Mouse (Mus musculus): Measurements from ENCODE around the gene Tmem202. TPM values are rescaled to one million over a fixed set of nuclear protein-coding genes. Genes with fewer than 3 reads are reported as not detected.

The Tmem202 gene
- polyA plus RNA-seq (2021; fragmentation: Nextera tagmentation), result 5.3 and 5.5 TPM in 2 replicates
- long read RNA-seq, experiment 1, transcript Tmem202-202 (4 exons, 1,126 nt), result major isoform, 8 of 10 reads
- long read RNA-seq, experiment 1, partial matches to known transcripts, result 0 of 10 reads
- long read RNA-seq, experiment 1, other reads (novel, unspliced or antisense), result 2 of 10 reads
- long read RNA-seq, experiment 2, transcript Tmem202-202 (4 exons, 1,126 nt), result major isoform, 11 of 12 reads
- long read RNA-seq, experiment 2, partial matches to known transcripts, result 0 of 12 reads
- long read RNA-seq, experiment 2, other reads (novel, unspliced or antisense), result 1 of 12 reads

DNA sequence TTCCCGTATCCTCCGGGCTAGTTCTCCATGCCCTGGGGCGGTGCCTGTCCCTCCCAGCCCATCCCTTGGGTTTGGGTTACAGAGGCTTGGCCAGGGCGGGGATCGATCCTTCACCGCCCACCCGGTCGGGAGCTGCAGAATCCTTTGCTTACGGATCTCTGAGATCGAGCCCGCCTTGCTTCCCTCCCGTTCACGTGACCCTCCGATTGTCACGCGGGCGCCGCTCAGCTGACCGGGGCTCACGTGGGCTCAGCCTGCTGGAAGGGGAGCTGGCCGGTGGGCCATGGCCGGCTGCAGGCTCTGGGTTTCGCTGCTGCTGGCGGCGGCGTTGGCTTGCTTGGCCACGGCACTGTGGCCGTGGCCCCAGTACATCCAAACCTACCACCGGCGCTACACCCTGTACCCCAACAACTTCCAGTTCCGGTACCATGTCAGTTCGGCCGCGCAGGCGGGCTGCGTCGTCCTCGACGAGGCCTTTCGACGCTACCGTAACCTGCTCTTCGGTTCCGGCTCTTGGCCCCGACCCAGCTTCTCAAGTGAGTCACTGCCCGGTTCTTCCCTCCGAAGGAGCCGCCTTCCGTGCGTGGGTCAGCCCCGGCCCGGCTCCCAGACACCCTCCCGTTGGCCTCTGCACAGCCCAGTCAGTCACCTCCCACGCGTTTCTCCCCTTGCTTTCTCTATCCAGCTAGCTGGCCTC, at the start of gene Tmem202, which contains the start of gene Hexa:
Gene Tmem202 (minus strand): TSS at position 407 of the 697 bp plus-strand sequence.
Gene Hexa (plus strand): TSS at position 100 of the 697 bp plus-strand sequence.

GRCm38 (mm10) chr9:59577844-59578504, 38.3 kb upstream of the Tmem202 start, which contains the start of gene Celf6:
Celf6 (plus strand) TSS chr9:59577917.

DNA sequence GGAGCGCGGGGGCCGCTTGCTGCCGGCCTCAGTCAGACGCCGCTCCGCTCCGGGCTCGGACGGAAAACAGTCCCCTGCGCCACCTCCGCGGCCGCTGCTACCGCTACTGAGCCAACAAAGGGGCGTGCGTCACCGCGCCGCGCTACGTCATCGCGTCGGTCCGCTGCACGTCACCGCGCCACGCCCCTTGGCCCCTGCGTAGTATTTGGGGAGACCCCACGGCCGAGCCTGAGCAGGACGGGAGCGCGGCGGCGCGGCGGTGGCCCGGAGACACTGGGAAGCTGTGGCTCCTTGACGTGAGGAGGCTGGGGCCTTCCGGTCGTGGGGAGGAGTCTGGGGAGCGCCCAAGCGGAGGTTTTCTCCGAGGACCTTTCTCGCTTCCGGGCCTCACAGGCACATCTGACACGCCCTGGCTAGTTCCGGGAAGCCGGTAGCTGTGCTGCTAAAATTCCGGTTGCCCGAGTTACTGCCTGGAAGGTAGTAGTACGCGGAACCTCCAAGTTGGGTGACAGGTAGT, 53.0 kb downstream of the Tmem202 start, which contains the start of gene Arih1:
Gene Arih1 (minus strand): TSS at position 70 of the 517 bp plus-strand sequence.

Other genes starting within 250 kb of the Tmem202 start
- gene Adpgk, start 248.3 kb downstream of the Tmem202 start, polyA plus RNA-seq (2021; fragmentation: Nextera tagmentation), result 10.7 and 11.7 TPM in 2 replicates
- 46.6 and 74.9 TPM in 2 replicates for gene Bbs4, start 186.3 kb downstream of the Tmem202 start, polyA plus RNA-seq (2021; fragmentation: Nextera tagmentation)
- 7.6 and 8.6 TPM in 2 replicates for gene Arih1, start 53.2 kb downstream of the Tmem202 start, polyA plus RNA-seq (2021; fragmentation: Nextera tagmentation)
- 46.4 and 61.8 TPM in 2 replicates for gene Hexa, start 307 bp downstream of the Tmem202 start, polyA plus RNA-seq (2021; fragmentation: Nextera tagmentation)
- gene Celf6, start 38.1 kb upstream of the Tmem202 start, polyA plus RNA-seq (2021; fragmentation: Nextera tagmentation), result 6.7 and 8.7 TPM in 2 replicates
- gene Parp6, start 77.4 kb upstream of the Tmem202 start, polyA plus RNA-seq (2021; fragmentation: Nextera tagmentation), result 45.1 and 97.6 TPM in 2 replicates
- gene Pkm, start 116.5 kb upstream of the Tmem202 start, polyA plus RNA-seq (2021; fragmentation: Nextera tagmentation), result 1,112 and 1,113 TPM in 2 replicates
- gene Gramd2, start 140.3 kb upstream of the Tmem202 start, polyA plus RNA-seq (2021; fragmentation: Nextera tagmentation), result 6.7 and 7.4 TPM in 2 replicates
- gene Senp8, start 210.9 kb upstream of the Tmem202 start, polyA plus RNA-seq (2021; fragmentation: Nextera tagmentation), result 2.3 and 4.1 TPM in 2 replicates
- 5.7 and 6.0 TPM in 2 replicates for gene Myo9a, start 211.0 kb upstream of the Tmem202 start, polyA plus RNA-seq (2021; fragmentation: Nextera tagmentation)